Mouse (Mus musculus) frontal cortex, adult (tissue): Measurements from ENCODE around the gene Sprr2a3.
"Not testable (repeated sequence)": the region's sequence is repeated elsewhere in the genome, so short reads cannot be mapped to it uniquely, and the experiment has no call there.

Experiments
- ATAC-seq: cut with Nextera tagmentation; 2 replicates; pipeline ENCODE4 v1.9.2; 2017; ENCODE audit warnings: mild to moderate bottlenecking, moderate library complexity, mixed read lengths; ENCODE audit not compliant: low TSS enrichment

The Sprr2a3 gene

GRCm38 (mm10) chr3:92285101-92285500 is at the start of gene Sprr2a3:
Gene Sprr2a3 (plus strand): TSS chr3:92285417.
- ATAC-seq = not testable (repeated sequence)

- not testable (repeated sequence) for ATAC-seq
Measured at GRCm38 (mm10) chr3:92236463-92237189, 48.6 kb upstream of the Sprr2a3 start.

DNA sequence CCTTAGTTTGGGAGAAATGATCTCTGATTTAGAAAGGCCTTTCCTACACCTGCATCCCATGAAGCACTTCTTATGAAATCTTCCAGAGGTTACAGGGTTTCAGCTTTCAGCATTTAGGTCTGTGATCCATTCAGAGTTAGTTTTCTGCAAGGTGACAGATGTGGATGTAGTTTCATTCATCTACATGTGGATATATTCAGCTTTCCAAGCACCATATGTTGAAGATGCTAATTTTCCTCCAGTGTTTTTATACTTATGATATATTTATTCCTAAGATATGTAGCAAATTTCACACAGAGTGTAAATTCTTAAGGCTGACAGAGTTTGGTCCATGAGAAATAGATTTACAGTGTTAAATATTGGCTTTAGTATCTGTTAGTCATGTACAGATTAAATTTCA is 46.5 kb upstream of the Sprr2a3 start:
- peak; percentile 67 for ATAC-seq

DNA sequence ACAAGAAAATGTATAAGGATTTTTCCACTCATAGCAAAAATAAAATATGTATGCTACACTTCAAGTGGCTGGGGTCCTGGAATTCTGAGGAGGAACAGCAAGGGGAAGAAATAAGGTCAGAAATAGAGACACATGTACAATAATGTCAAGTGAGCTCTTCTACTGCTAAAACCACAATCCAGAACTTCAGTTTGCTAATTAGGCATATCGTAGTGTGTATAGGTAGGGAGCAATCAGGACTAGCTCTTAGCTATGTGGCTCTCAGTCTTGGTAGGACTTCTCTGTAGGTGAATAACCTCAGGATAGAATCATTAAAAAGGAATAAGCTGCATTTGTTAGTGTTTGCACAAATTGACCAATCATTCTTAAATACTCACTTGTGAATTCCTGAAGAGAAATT is 46.0 kb upstream of the Sprr2a3 start:
- ATAC-seq = not testable (repeated sequence)

DNA sequence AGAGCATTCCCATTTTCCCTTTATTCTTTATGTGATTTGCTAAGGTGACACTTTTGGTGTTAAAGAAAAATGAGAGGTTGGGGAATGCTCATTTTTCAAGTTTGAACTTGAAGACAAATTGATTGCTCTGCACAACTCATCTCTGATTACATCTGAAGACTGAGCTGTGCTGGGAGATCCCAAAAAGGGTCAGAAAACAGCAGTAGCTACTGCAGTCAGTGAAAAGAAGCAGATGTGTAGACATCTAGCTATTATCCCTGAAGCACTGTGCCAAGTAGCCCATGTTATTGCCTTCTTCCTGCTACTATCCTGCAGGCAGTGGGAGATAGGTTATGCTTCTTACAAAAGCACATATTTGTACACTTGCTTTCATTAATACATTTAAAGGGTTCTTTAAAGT is 40.4 kb upstream of the Sprr2a3 start:
- ATAC-seq = peak; percentile 81

DNA sequence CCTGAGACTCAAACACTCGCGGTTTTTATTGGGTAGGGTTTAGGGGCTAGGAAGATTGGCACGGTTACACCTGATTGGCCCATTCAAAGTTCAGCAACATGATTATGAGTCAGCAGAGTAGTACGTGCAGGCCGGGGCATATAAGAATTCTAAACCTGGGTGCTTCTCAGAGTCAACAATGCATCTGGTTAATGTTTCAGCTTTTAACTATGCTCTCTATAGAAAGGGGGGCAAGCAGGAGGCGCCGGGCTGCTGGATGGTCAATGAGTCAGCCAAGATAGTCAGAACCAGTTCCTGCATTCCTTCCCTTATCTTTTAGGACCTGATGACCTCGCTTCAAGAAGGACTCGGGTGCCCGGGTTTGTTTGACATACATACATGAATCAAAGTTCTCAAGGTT is 39.0 kb upstream of the Sprr2a3 start:
- ATAC-seq = not testable (repeated sequence)

GRCm38 (mm10) chr3:92248494-92248893 is 36.7 kb upstream of the Sprr2a3 start:
- peak; percentile 41; the same call in 1 of the 2 replicates for ATAC-seq

DNA sequence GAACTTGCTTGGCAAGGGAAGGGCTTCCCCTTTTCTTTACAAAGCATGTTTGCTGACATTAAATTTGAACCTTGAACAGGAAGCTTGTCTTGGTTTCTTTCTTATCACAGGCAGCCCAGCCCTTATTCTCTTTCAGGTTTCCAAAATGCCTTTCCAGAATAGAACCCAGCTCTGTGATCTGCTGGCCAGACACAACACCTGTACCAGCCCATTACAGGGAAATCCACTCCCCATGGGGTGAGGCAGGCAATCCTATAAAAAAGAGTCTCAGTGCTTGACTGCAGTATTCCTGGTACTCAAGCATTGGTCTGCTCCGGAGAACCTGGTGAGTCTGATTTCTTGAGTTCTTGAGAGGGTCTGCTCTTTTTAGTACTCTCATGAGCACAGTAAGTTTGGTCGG is 34.8 kb upstream of the Sprr2a3 start:
- not testable (repeated sequence) for ATAC-seq

DNA sequence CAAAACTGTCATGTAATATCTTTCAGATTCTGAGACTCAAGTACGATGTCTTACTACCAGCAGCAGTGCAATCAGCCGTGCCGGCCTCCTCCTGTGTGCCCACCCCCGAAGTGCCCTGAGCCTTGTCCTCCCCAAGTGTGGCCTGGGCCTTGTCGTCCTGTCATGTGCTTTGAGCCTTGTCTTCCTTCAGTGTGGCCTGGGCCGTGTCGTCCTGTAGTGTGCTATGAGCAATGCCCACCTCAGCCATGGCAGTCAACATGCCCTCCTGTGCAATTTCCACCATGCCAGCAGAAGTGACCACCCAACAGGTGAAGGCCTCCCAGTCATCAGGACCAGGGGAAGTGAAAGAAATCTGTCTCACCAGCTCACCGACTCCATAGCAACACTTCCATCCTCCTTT is 31.4 kb upstream of the Sprr2a3 start:
- ATAC-seq = not testable (repeated sequence)

DNA sequence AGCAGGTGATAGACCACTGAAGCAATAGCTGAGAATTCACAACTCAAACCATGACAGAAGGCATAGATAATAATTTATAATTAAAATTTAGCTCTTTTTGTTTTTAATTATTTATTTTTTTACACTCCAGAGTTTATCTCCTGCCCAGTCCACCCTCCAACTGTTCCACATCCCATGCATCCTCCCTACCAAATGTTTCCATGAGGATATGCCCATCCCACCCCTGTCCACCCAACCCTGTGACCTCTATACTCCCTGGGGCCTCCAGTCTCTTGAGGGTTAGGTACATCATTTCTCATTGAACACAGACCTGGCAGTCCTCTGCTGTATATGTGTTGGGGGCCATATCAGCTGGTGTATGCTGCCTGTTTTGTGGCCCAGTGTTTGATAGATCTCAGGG is 26.7 kb upstream of the Sprr2a3 start:
- not testable (repeated sequence) for ATAC-seq

DNA sequence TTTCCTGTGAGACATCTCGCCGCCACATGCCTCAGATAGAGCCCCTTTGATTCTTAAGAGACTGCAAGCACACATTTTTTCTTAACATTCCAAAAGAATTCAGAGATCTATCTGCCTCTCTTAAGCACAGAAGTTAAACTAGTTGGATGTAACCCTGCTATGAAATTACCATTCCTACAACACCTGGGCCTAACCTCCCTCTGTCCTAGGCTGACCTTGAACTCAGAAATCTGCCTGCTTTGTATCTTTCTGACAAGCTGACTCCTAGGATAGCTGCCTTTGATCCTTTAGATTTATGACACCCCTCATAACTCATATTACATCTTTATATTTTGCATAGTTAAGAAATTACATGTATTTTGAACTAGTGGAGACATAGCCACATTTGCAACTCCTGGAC is 21.8 kb upstream of the Sprr2a3 start:
- not testable (repeated sequence) for ATAC-seq

DNA sequence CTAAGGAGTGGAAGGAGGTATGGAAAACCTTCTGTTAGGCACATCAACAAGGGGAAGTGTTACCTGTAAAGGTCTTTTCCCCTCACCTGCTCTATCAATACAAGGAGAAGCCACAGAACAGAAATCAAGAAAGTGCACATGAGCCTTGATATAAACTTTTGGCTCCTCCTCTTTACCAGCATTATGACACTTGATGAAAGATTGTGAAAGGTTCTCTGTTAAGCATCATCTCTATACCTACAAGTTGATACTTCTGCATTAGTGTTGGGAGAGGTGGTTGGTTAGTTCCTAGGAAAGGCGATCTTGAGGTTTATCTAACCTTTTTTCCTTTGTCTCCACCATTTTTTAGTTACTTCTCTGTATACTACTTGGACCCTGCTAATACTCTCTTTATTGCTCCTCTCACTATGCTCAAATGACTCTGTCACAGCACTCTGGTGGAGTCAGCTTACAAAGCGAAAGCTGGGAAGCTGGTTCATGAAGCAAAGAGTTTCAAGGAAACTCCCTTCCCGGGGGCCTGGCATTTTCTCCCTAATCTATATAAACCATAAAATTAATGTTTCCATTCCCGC is 13.7 kb upstream of the Sprr2a3 start:
- ATAC-seq = not testable (repeated sequence)

GRCm38 (mm10) chr3:92273504-92273903 is 11.7 kb upstream of the Sprr2a3 start:
- ATAC-seq = peak; percentile 76

DNA sequence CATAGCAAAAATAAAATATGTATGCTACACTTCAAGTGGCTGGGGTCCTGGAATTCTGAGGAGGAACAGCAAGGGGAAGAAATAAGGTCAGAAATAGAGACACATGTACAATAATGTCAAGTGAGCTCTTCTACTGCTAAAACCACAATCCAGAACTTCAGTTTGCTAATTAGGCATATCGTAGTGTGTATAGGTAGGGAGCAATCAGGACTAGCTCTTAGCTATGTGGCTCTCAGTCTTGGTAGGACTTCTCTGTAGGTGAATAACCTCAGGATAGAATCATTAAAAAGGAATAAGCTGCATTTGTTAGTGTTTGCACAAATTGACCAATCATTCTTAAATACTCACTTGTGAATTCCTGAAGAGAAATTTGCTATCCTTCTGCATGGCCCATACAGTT is 11.2 kb upstream of the Sprr2a3 start:
- peak; percentile 64; the same call in 1 of the 2 replicates for ATAC-seq

- peak; percentile 64 for ATAC-seq
Measured at GRCm38 (mm10) chr3:92279663-92280062, 5.6 kb upstream of the Sprr2a3 start.

GRCm38 (mm10) chr3:92280963-92281606 is 4.1 kb upstream of the Sprr2a3 start:
- not testable (repeated sequence) for ATAC-seq

- not testable (repeated sequence) for ATAC-seq
Measured at GRCm38 (mm10) chr3:92288489-92288888, 3.3 kb downstream of the Sprr2a3 start.

- no peak for ATAC-seq
Measured at GRCm38 (mm10) chr3:92307406-92307805, 22.2 kb downstream of the Sprr2a3 start.

- no peak for ATAC-seq
Measured at GRCm38 (mm10) chr3:92316320-92316719, 31.1 kb downstream of the Sprr2a3 start, which contains the start of gene Sprr2b. Gene Sprr2b (plus strand): TSS chr3:92316620.

DNA sequence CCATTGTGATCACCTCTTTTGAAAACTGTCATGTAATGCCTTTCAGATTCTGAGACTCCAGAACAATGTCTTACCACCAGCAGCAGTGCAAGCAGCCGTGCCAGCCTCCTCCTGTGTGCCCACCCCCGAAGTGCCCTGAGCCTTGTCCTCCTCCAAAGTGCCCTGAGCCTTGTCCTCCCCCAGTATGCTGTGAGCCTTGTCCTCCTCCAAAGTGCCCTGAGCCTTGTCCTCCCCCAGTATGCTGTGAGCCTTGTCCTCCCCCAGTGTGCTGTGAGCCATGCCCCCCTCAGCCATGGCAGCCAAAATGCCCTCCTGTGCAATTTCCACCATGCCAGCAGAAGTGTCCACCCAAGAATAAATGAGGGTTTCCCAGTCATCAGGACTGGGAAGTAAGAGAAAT is 32.2 kb downstream of the Sprr2a3 start:
- no peak for ATAC-seq

DNA sequence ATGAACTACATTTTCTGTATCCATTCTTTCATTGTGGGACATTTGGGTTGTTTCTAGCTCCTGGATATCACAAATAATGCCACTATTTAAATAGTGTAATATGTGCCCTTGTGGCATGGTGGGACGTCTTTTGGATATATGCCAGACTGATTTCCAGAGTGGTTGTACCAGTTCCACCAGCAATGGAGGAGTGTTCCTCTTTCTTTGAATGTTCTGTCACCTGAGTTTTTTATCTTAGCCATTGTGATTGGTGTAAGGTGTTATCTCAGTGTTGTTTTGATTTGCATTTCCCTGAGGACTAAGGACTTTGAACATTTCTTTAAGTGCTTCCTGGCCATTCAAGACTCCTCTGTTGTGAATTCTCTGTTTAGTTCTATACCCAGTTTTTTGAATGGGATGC is 51.1 kb downstream of the Sprr2a3 start:
- ATAC-seq = no peak

DNA sequence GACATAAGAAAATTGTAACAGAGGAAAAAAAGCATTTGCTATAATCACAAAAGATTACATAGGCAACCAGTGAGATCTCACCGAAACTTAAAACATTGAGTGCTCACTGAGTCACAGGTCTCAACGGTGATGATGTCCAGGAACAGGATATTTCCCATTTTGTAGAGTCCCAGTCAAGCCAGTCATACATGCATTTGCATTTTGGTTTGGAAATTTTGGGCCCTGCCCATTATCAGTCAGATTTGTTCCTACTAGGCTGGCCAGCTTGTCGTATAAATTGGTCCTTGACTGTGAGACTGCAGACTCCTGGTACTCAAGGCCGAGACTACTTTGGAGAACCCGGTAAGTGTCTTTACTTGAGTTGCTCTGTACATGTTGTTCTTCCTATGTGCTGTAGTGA is 53.6 kb downstream of the Sprr2a3 start, which contains the start of gene Sprr2d:
Sprr2d (plus strand) TSS at position 301 of the 400 bp plus-strand sequence.
- ATAC-seq = no peak
